Mouse (Mus musculus) CH12.LX (cell line): ENCODE measurements around the gene Csrp1. TPM values are rescaled to one million over a fixed set of nuclear protein-coding genes. Genes with fewer than 3 reads are reported as not detected.

ENCODE experiments used
- DNase-seq: peaks from one replicate; pipeline ENCODE4 v3.0.0-alpha.2; 2013; ENCODE audit errors: extremely low read depth
- H3K27ac ChIP-seq: 2 replicates; pipeline ENCODE4 v1.5.1; 2012; ENCODE audit warnings: low read depth, mild to moderate bottlenecking, control low read depth, moderate library complexity; ENCODE audit not compliant: insufficient read depth
- H3K27me3 ChIP-seq: replicated peaks from 2 replicates; pipeline ENCODE3; 2012; ENCODE audit warnings: inconsistent platforms
- H3K36me3 ChIP-seq, 2 experiments: replicated peaks in 1 of 2; 2 replicates each; pipeline versions ENCODE3 to v1.6.1; 2012; ENCODE audit warnings: inconsistent platforms in 1 of 2, low read length in 1 of 2, mild to moderate bottlenecking in 1 of 2, mixed read lengths in 1 of 2, moderate library complexity in 1 of 2; ENCODE audit not compliant: control insufficient read depth in 1 of 2, insufficient read depth in 1 of 2
- H3K4me1 ChIP-seq, 2 experiments: 2 replicates each; pipeline ENCODE4 v1.6.1; 2012; ENCODE audit warnings: inconsistent platforms in 1 of 2, moderate library complexity in 1 of 2; ENCODE audit not compliant: insufficient read depth in 2 of 2, control insufficient read depth in 1 of 2
- H3K4me2 ChIP-seq: 2 replicates; pipeline ENCODE4 v1.6.1; 2012; ENCODE audit warnings: low read depth, mild to moderate bottlenecking, control low read depth; ENCODE audit not compliant: poor library complexity, insufficient read depth, severe bottlenecking
- H3K4me3 ChIP-seq, 3 experiments: fragments of 150-350 bp in 1 of 3; sonication (generic) in 1 of 3; replicated peaks in 1 of 3; 2 replicates each; pipeline versions ENCODE3 to v1.5.1; 2011 to 2012; ENCODE audit warnings: low read depth in 2 of 3, low read length in 2 of 3, mild to moderate bottlenecking in 2 of 3, moderate library complexity in 2 of 3, control low read depth in 1 of 3, improper control_type of control experiment in 1 of 3, inconsistent platforms in 1 of 3, mixed read lengths in 1 of 3; ENCODE audit not compliant: poor library complexity in 1 of 3
- H3K79me2 ChIP-seq: replicated peaks from 2 replicates; pipeline ENCODE4 v1.6.1; 2012; ENCODE audit warnings: mild to moderate bottlenecking, moderate library complexity; ENCODE audit not compliant: control insufficient read depth, poor library complexity, insufficient read depth, severe bottlenecking; ENCODE audit errors: extremely low read depth
- H3K9ac ChIP-seq: 2 replicates; pipeline ENCODE4 v1.6.1; 2012; ENCODE audit warnings: low read depth, mild to moderate bottlenecking, control low read depth, moderate library complexity; ENCODE audit not compliant: insufficient read depth
- H3K9me3 ChIP-seq: replicated peaks from 2 replicates; pipeline ENCODE3; 2012; ENCODE audit warnings: low read length, inconsistent platforms, mixed read lengths
- BHLHE40 ChIP-seq: IDR thresholded peaks from 2 replicates; pipeline ENCODE4 v1.6.1; 2011; ENCODE audit warnings: mild to moderate bottlenecking, low read depth, low read length, improper control_type of control experiment
- CHD1 ChIP-seq: IDR thresholded peaks from 2 replicates; pipeline ENCODE4 v1.6.1; 2012; ENCODE audit warnings: low read depth, low read length, improper control_type of control experiment, inconsistent platforms
- CHD2 ChIP-seq: IDR thresholded peaks from 2 replicates; pipeline ENCODE4 v1.6.1; 2011; ENCODE audit warnings: low read length, improper control_type of control experiment
- CTCF ChIP-seq, 2 experiments: IDR thresholded peaks in 1 of 2; conservative IDR thresholded peaks in 1 of 2; 2 replicates each; pipeline ENCODE4 v1.5.1; 2011 to 2012; ENCODE audit warnings: low read depth in 2 of 2, low read length in 2 of 2, improper control_type of control experiment in 1 of 2, inconsistent platforms in 1 of 2, mild to moderate bottlenecking in 1 of 2, moderate library complexity in 1 of 2
- E2F4 ChIP-seq: IDR thresholded peaks from 2 replicates; pipeline ENCODE4 v1.6.1; 2011; ENCODE audit warnings: low read depth, low read length, improper control_type of control experiment; ENCODE audit not compliant: insufficient replicate concordance
- ETS1 ChIP-seq: conservative IDR thresholded peaks from 2 replicates; pipeline ENCODE4 v1.6.1; 2012; ENCODE audit warnings: low read depth, mild to moderate bottlenecking, inconsistent platforms, low read length, improper control_type of control experiment, moderate library complexity
- JUN ChIP-seq: IDR thresholded peaks from 2 replicates; pipeline ENCODE4 v1.6.1; 2011; ENCODE audit warnings: low read depth, mild to moderate bottlenecking, low read length, improper control_type of control experiment, moderate library complexity; ENCODE audit not compliant: insufficient read depth
- JUND ChIP-seq: conservative IDR thresholded peaks from 2 replicates; pipeline ENCODE4 v1.6.1; 2011; ENCODE audit warnings: low read depth, low read length, improper control_type of control experiment
- KAT2A ChIP-seq: IDR thresholded peaks from 2 replicates; pipeline ENCODE4 v1.6.1; 2012; ENCODE audit warnings: low read length, improper control_type of control experiment, inconsistent platforms; ENCODE audit not compliant: insufficient replicate concordance
- MAZ ChIP-seq: IDR thresholded peaks from 2 replicates; pipeline ENCODE4 v1.6.1; 2012; ENCODE audit warnings: low read depth, mild to moderate bottlenecking, inconsistent platforms, low read length, improper control_type of control experiment, moderate library complexity
- MXI1 ChIP-seq: IDR thresholded peaks from 2 replicates; pipeline ENCODE4 v1.6.1; 2011; ENCODE audit warnings: mild to moderate bottlenecking, low read depth, low read length, improper control_type of control experiment
- MYC ChIP-seq: IDR thresholded peaks from 2 replicates; pipeline ENCODE4 v1.6.1; 2011; ENCODE audit warnings: low read depth, mild to moderate bottlenecking, improper control_type of control experiment, low read length
- NRF1 ChIP-seq: IDR thresholded peaks from 2 replicates; pipeline ENCODE4 v1.6.1; 2014; ENCODE audit warnings: low read depth, mild to moderate bottlenecking, inconsistent platforms, low read length, improper control_type of control experiment, moderate library complexity
- POLR2A ChIP-seq: IDR thresholded peaks from 2 replicates; pipeline ENCODE4 v1.6.1; 2011; ENCODE audit warnings: low read depth, mild to moderate bottlenecking, improper control_type of control experiment, low read length
- POLR2AphosphoS2 ChIP-seq: IDR thresholded peaks from 2 replicates; pipeline ENCODE4 v1.6.1; 2011; ENCODE audit warnings: low read depth, low read length, improper control_type of control experiment
- RCOR1 ChIP-seq: conservative IDR thresholded peaks from 2 replicates; pipeline ENCODE4 v1.6.1; 2012; ENCODE audit warnings: low read depth, mild to moderate bottlenecking, inconsistent platforms, low read length, improper control_type of control experiment
- SMC3 ChIP-seq: IDR thresholded peaks from 2 replicates; pipeline ENCODE4 v1.6.1; 2011; ENCODE audit warnings: low read depth, low read length, improper control_type of control experiment
- TBP ChIP-seq: conservative IDR thresholded peaks from 2 replicates; pipeline ENCODE4 v1.6.1; 2011; ENCODE audit warnings: low read depth, low read length, improper control_type of control experiment
- UBTF ChIP-seq: IDR thresholded peaks from 2 replicates; pipeline ENCODE4 v1.6.1; 2012; ENCODE audit warnings: low read depth, mild to moderate bottlenecking, inconsistent platforms, low read length, improper control_type of control experiment, moderate library complexity
- ZC3H11A ChIP-seq: IDR thresholded peaks from 2 replicates; pipeline ENCODE4 v1.6.1; 2012; ENCODE audit warnings: low read depth, mild to moderate bottlenecking, inconsistent platforms, low read length, improper control_type of control experiment
- ZNF384 ChIP-seq: IDR thresholded peaks from 2 replicates; pipeline ENCODE4 v1.6.1; 2012; ENCODE audit warnings: low read depth, low read length, improper control_type of control experiment, inconsistent platforms
- dilution Hi-C: fragments of 300-500 bp; cut with MboI; formaldehyde crosslinking; loops from 2 replicates; pipeline ENCODE4 v1.14.3; 2020; ENCODE audit warnings: low sequenced_read_pairs; ENCODE audit not compliant: extremely low pct_unique_long_range_greater_than_20kb, extremely low pct_ligation_motif_present
- in situ Hi-C: fragments of 300-500 bp; cut with MboI; formaldehyde crosslinking; loops from 3 replicates; pipeline ENCODE4 v1.14.3; 2019; ENCODE audit warnings: low sequenced_read_pairs, low pct_ligation_motif_present, low pct_unique_long_range_greater_than_20kb, mixed read lengths
- polyA plus RNA-seq: library from polyadenylated mRNA; unstranded; fragments of >175 nt; gene quantifications from 2 replicates; pipeline ENCODE4 v1.2.1, GENCODE M21; 2012; ENCODE audit warnings: low read depth; ENCODE audit not compliant: insufficient read length
- total RNA-seq, 2 experiments: library from RNA; depleted of rRNA; stranded (reverse); fragments of 300-350 nt in 1 of 2; fragments of >200 nt in 1 of 2; gene quantifications; 2 replicates each; pipeline ENCODE4 v1.2.3; 2012 to 2014

Gene Csrp1
- total and polyA plus RNA-seq, 3 experiments: 45.9 to 54.3 (median 49.4) TPM

GRCm38 (mm10) chr1:135793370-135794215, 73.7 kb downstream of the Csrp1 start:
- peak overlapping the region in 2 of 3 experiments; percentile 18 to 25 for H3K4me3 ChIP-seq
- no peak for DNase-seq

DNA sequence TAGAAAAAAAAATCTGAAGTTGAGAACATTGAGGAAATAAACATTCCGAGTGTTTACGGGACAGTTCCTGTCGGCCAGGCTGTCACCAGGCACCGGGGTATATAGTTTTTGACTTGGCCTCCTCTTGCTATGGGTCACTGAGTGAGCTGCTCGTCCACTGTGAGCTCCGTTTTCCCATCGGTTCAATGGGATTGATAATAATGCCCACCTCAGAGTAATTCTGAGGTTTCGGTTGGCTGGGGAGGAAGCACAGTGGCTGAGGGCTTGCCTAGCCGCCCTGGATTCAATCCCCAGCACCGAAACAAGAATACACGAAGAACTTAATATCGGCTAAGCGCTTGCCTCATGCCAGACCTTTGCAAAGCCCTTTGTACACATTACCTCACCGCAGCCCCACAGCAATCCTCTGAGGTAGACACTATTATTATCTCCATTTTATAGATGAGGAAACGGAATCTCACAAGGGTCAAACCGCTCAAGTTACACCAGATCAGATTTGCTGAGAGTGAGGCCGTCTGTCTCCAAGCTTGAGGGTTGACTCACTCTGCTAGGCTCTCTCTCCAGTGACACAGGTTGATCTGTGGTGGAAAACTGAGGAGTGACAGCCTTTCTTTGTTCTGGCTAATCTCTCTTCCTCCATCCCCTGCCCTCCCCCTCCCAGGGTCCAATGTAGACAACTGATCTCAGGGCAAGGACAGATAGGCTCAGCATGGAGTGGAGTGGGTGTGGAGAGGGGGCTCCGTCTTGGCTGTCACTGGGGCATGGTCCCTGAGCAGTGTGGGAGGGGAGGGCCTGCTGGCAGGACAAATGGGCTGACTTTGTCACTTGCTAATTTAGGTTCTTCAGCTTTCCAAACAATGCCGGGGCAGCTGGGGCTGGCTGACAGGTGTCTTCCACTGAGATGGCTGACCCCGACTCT, 74.6 kb downstream of the Csrp1 start:
- no peaks in the 10 kb centered on the region for H3K36me3 ChIP-seq
- no peak overlapping the region for H3K9ac ChIP-seq
- dilution Hi-C loops (no loop called here), in situ Hi-C loops (loop anchor here (5.0 kb wide), 1 partner anchor 43 kb away; the partner anchor contains the start of gene Tnnt2)
- DNase-seq: no peak
- no peak overlapping the region for H3K4me2 ChIP-seq
- no peaks in the 10 kb centered on the region for H3K9me3 ChIP-seq
- no peak overlapping the region for H3K27ac ChIP-seq
- H3K27me3 ChIP-seq: peaks cover 8% of the 10 kb centered on the region
- TF ChIP-seq RCOR1: no peak
- no peak for TF ChIP-seq MXI1
- no peak for TF ChIP-seq POLR2A
- TF ChIP-seq POLR2AphosphoS2: no peak
- no peak for TF ChIP-seq TBP
- TF ChIP-seq SMC3: no peak
- no peak for TF ChIP-seq UBTF
- TF ChIP-seq KAT2A: no peak
- no peak for TF ChIP-seq ZNF384
- no peak for TF ChIP-seq CHD2
- H3K79me2 ChIP-seq: no peaks in the 10 kb centered on the region
- peaks cover 9 to 39% of the 10 kb centered on the region in 2 experiments for H3K4me1 ChIP-seq
- no peak overlapping the region for H3K4me3 ChIP-seq

More at GRCm38 (mm10) chr1:135793370-135794215, 73.7 kb downstream of the Csrp1 start:
- Histone ChIP-seq H3K9me3 (no peaks in the 10 kb centered on the region), H3K27ac (no peak overlapping the region), H3K4me1 (peaks cover 10 to 42% of the 10 kb centered on the region in 2 experiments), H3K27me3 (peaks cover 8% of the 10 kb centered on the region), H3K4me2 (peak overlapping the region; percentile 18; the same call in 1 of the 2 replicates), H3K9ac (no peak overlapping the region), H3K36me3 (no peaks in the 10 kb centered on the region), H3K79me2 (no peaks in the 10 kb centered on the region)
- in situ Hi-C loops (loop anchor here (5.0 kb wide), 1 partner anchor 44 kb away; the partner anchor contains the start of gene Tnnt2), dilution Hi-C loops (no loop called here)
- TF ChIP-seq UBTF (no peak), CTCF (conservative IDR thresholded peaks at IDR 0.05 in 1 of 2, IDR thresholded peaks at IDR 0.05 in 1 of 2; ENCODE audit: low read depth in 2 of 2, low read length in 2 of 2) (no peak), CHD1 (no peak), JUN (no peak), SMC3 (no peak), MAZ (no peak), CHD2 (no peak), POLR2AphosphoS2 (no peak), KAT2A (no peak), MYC (no peak), ZC3H11A (no peak), MXI1 (no peak), NRF1 (no peak), ZNF384 (no peak), ETS1 (no peak), BHLHE40 (no peak), JUND (no peak), E2F4 (no peak)
